27 mouse cellular contexts compared by ENCODE assay signal in the genomic region with DNA sequence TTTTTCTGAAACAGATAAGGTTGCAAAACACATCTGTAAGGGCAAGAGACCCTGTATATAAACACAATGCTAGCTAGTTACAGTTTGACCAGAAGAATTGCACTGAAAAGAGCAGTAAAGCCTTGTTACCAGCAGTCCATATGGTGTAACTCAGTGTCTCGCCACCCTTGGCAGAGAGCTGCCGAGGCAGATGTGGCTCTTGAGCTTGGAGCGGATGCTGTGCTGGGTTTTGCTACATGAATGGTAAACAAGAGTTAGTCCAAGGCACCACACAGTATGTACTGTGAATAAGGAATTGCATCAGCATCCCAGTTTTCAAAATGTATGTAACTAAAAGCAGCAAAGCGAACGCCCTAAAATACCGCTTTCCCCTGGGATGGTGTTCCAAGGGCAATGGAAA.
DNase-seq lines count a peak whose midpoint lies in the region; ATAC-seq and TF ChIP-seq lines count a peak whose summit lies in the region.
"Had no signal": no experiment of that assay in that cellular context is flagged by ENCODE, and none has a peak within 500 bp of the region (broad histone marks: within the 10 kb centered on the region; RNA-seq: fewer than 3 reads in every experiment).

No protein-coding gene starts in this region.

- H3K27ac ChIP-seq in intestine, embryonic 14.5 days (ENCODE audit: low read depth) = peak overlapping the region; percentile 22; the same call in 1 of the 2 replicates
- no peak overlapping the region for H3K27ac ChIP-seq in intestine, postnatal 0 days (ENCODE audit: low read depth, low read length)
- no peak overlapping the region for H3K27ac ChIP-seq in lung, embryonic 15.5 days
- H3K27ac ChIP-seq: hindbrain, embryonic 10.5 days; hindbrain, embryonic 15.5 days; limb, embryonic 13.5 days; midbrain, embryonic 10.5 days; neural tube, embryonic 12.5 days had no signal

- WGBS in intestine, embryonic 14.5 days = 70% methylated on average over 6 of the region's 6 CpGs
- WGBS in intestine, postnatal 0 days = 75% methylated on average over 6 of the region's 6 CpGs
- 63% methylated on average over 6 of the region's 6 CpGs for WGBS in lung, embryonic 15.5 days
- 87% methylated on average over 6 of the region's 6 CpGs for WGBS in lung, adult 2 months

- H3K4me3 ChIP-seq in intestine, embryonic 14.5 days (ENCODE audit: low read depth, low read length) = no peak overlapping the region
- no peak overlapping the region for H3K4me3 ChIP-seq in intestine, postnatal 0 days (ENCODE audit: low read depth, low read length)
- no peak overlapping the region for H3K4me3 ChIP-seq in lung, embryonic 15.5 days
- H3K4me3 ChIP-seq in lung, adult 2 months (replicated peaks; ENCODE audit: extremely low read depth, low read depth, low read length) = no peak overlapping the region
- H3K4me3 ChIP-seq: hindbrain, embryonic 10.5 days; hindbrain, embryonic 15.5 days; limb, embryonic 13.5 days; midbrain, embryonic 10.5 days; myocyte; neural tube, embryonic 12.5 days had no signal

- H3K36me3 ChIP-seq in intestine, embryonic 14.5 days (ENCODE audit: control insufficient read depth, insufficient read depth, low read length) = no peaks in the 10 kb centered on the region
- H3K36me3 ChIP-seq in intestine, postnatal 0 days (ENCODE audit: control insufficient read depth, insufficient read depth) = no peaks in the 10 kb centered on the region
- H3K36me3 ChIP-seq in lung, embryonic 15.5 days = no peaks in the 10 kb centered on the region
- H3K36me3 ChIP-seq: hindbrain, embryonic 10.5 days; hindbrain, embryonic 15.5 days; limb, embryonic 13.5 days; midbrain, embryonic 10.5 days; neural tube, embryonic 12.5 days had no signal

- no peak for ATAC-seq in intestine, embryonic 14.5 days (replicated peaks; ENCODE audit: low FRiP score, low TSS enrichment, low read depth)
- no peak for ATAC-seq in intestine, postnatal 0 days
- ATAC-seq in lung, embryonic 15.5 days (ENCODE audit: borderline replicate concordance, extremely low read depth, low FRiP score, low TSS enrichment) = peak; percentile 79
- ATAC-seq: forebrain, embryonic 16.5 days; inflammation-experienced regulatory T-cells, adult 6 months; midbrain, embryonic 16.5 days had no signal

- no peaks in the 10 kb centered on the region for H3K27me3 ChIP-seq in intestine, embryonic 14.5 days (replicated peaks; ENCODE audit: control insufficient read depth, insufficient read depth, low read length)
- H3K27me3 ChIP-seq in intestine, postnatal 0 days (replicated peaks; ENCODE audit: control insufficient read depth, insufficient read depth, low read length) = no peaks in the 10 kb centered on the region
- H3K27me3 ChIP-seq in lung, embryonic 15.5 days = no peaks in the 10 kb centered on the region
- H3K27me3 ChIP-seq: hindbrain, embryonic 15.5 days; limb, embryonic 13.5 days; neural tube, embryonic 12.5 days had no signal

- no peak overlapping the region for H3K4me2 ChIP-seq in intestine, embryonic 14.5 days (ENCODE audit: low read length)
- no peak overlapping the region for H3K4me2 ChIP-seq in intestine, postnatal 0 days (replicated peaks; ENCODE audit: low read depth)
- no peak overlapping the region for H3K4me2 ChIP-seq in lung, embryonic 15.5 days
- H3K4me2 ChIP-seq: hindbrain, embryonic 15.5 days; limb, embryonic 13.5 days; liver, embryonic 11.5 days; neural tube, embryonic 12.5 days had no signal

- no peaks in the 10 kb centered on the region for H3K9me3 ChIP-seq in intestine, embryonic 14.5 days (ENCODE audit: control insufficient read depth, low read length)
- no peaks in the 10 kb centered on the region for H3K9me3 ChIP-seq in intestine, postnatal 0 days (ENCODE audit: control insufficient read depth)
- no peaks in the 10 kb centered on the region for H3K9me3 ChIP-seq in lung, embryonic 15.5 days
- H3K9me3 ChIP-seq: hindbrain, embryonic 10.5 days; hindbrain, embryonic 15.5 days; limb, embryonic 13.5 days; midbrain, embryonic 10.5 days; neural tube, embryonic 12.5 days had no signal

- no peak for TF ChIP-seq CTCF in intestine, postnatal 0 days (IDR thresholded peaks at IDR 0.05; ENCODE audit: low read depth)
- no peak for TF ChIP-seq CTCF in lung, adult 2 months (IDR thresholded peaks at IDR 0.05; ENCODE audit: insufficient read depth, low read length)

- H3K4me1 ChIP-seq in intestine, embryonic 14.5 days (replicated peaks; ENCODE audit: control insufficient read depth, insufficient read depth, low read length) = no peaks in the 10 kb centered on the region
- H3K4me1 ChIP-seq in intestine, postnatal 0 days (replicated peaks; ENCODE audit: control insufficient read depth, insufficient read depth, low read length) = no peaks in the 10 kb centered on the region
- H3K4me1 ChIP-seq in lung, embryonic 15.5 days = peaks cover 20% of the 10 kb centered on the region
- H3K4me1 ChIP-seq in lung, adult 2 months (ENCODE audit: control insufficient read depth, insufficient read depth, low read length) = peaks cover 6% of the 10 kb centered on the region; the same call in 1 of the 2 replicates
- H3K4me1 ChIP-seq: hindbrain, embryonic 10.5 days; hindbrain, embryonic 15.5 days; limb, embryonic 13.5 days; midbrain, embryonic 10.5 days; neural tube, embryonic 12.5 days had no signal

- DNase-seq in intestine, embryonic 14.5 days (ENCODE audit: low spot score) = no peak
- no peak for DNase-seq in lung, adult 2 months
- DNase-seq in right cerebral cortex, adult 18-20 months = peak; percentile 42
- no peak for DNase-seq in right cerebral cortex, adult 2 months (ENCODE audit: low spot score in 2 of 2)
- DNase-seq: adrenal gland, postnatal 25 days; B cell, adult 2 months; cerebellum, adult 2 months; cerebellum, postnatal 36 days; gastrocnemius, postnatal 14 days; heart, postnatal 14 days; kidney, adult 9 months; kidney, postnatal 10 days; layer of hippocampus, postnatal 36 days; thymus, adult 2 months; thymus, postnatal 36 days had no signal

- H3K9ac ChIP-seq in intestine, embryonic 14.5 days (ENCODE audit: low read length) = no peak overlapping the region
- no peak overlapping the region for H3K9ac ChIP-seq in intestine, postnatal 0 days (ENCODE audit: low read depth, low read length)
- no peak overlapping the region for H3K9ac ChIP-seq in lung, embryonic 15.5 days
- H3K9ac ChIP-seq: hindbrain, embryonic 15.5 days; limb, embryonic 13.5 days; neural tube, embryonic 12.5 days had no signal

- TF ChIP-seq POLR2A in lung, adult 2 months (IDR thresholded peaks at IDR 0.05; ENCODE audit: borderline replicate concordance, extremely low read depth, low read depth, low read length) = no peak
